Mouse (Mus musculus) cortical plate, adult 2 months (tissue): ENCODE measurements around the gene Mup4.

Experiments used
- CTCF ChIP-seq: fragments of 200-500 bp; IDR thresholded peaks from 2 replicates; pipeline ENCODE4 v1.5.1; 2011; ENCODE audit warnings: mild to moderate bottlenecking, control low read depth, low read length; ENCODE audit not compliant: insufficient read depth; ENCODE audit errors: extremely low read depth
- POLR2A ChIP-seq: fragments of 200-500 bp; IDR thresholded peaks from 2 replicates; pipeline ENCODE4 v1.6.1; 2011; ENCODE audit warnings: mild to moderate bottlenecking, low read length, control low read depth; ENCODE audit not compliant: insufficient read depth; ENCODE audit errors: extremely low read depth

GRCm38 (mm10) chr4:59908785-59909184, 51.7 kb downstream of the Mup4 start:
- TF ChIP-seq CTCF (no peak), POLR2A (no peak)
